Mouse (Mus musculus) heart, embryonic 12.5 days (tissue): ENCODE data around the gene Nkx1-2. TPM values are rescaled to one million over a fixed set of nuclear protein-coding genes. Genes with fewer than 3 reads are reported as not detected.

Experiments
- ATAC-seq: fragments of 200-750 bp; cut with Nextera tagmentation; 2 replicates; pipeline ENCODE4 v1.8.0; 2017; ENCODE audit warnings: moderate TSS enrichment, moderate library complexity; ENCODE audit not compliant: insufficient number of reproducible peaks, low FRiP score
- H3K27ac ChIP-seq: fragments of 300-500 bp; sonication (generic); 2 replicates; pipeline ENCODE4 v1.5.1; 2016; ENCODE audit warnings: mild to moderate bottlenecking, moderate library complexity; ENCODE audit not compliant: poor library complexity, severe bottlenecking
- H3K27me3 ChIP-seq: fragments of 300-500 bp; sonication (generic); replicated peaks from 2 replicates; pipeline ENCODE4 v1.6.1; 2016; ENCODE audit warnings: mild to moderate bottlenecking, moderate library complexity
- H3K36me3 ChIP-seq: fragments of 300-500 bp; sonication (generic); 2 replicates; pipeline ENCODE4 v1.6.1; 2016; ENCODE audit warnings: mild to moderate bottlenecking, moderate library complexity
- H3K4me1 ChIP-seq: fragments of 300-500 bp; sonication (generic); replicated peaks from 2 replicates; pipeline ENCODE4 v1.6.1; 2016; ENCODE audit warnings: mild to moderate bottlenecking
- H3K4me2 ChIP-seq: fragments of 300-500 bp; sonication (generic); 2 replicates; pipeline ENCODE4 v1.6.1; 2016; ENCODE audit warnings: mild to moderate bottlenecking, moderate library complexity
- H3K4me3 ChIP-seq: fragments of 300-500 bp; sonication (generic); 2 replicates; pipeline ENCODE4 v1.5.1; 2016; ENCODE audit warnings: mild to moderate bottlenecking
- H3K9ac ChIP-seq: fragments of 300-500 bp; sonication (generic); 2 replicates; pipeline ENCODE4 v1.6.1; 2016; ENCODE audit warnings: mild to moderate bottlenecking, moderate library complexity
- H3K9me3 ChIP-seq: fragments of 300-500 bp; sonication (generic); replicated peaks from 2 replicates; pipeline ENCODE4 v1.6.1; 2016; ENCODE audit warnings: mild to moderate bottlenecking, moderate library complexity
- WGBS: fragments of 180-500 bp; shearing (Covaris S2); methylation state at CpG from one replicate; pipeline ENCODE4 v1.1.7; 2016; 5-methylcytosine and 5-hydroxymethylcytosine counted together
- polyA plus RNA-seq: library from polyadenylated mRNA; unstranded; fragments of >200 nt; fragmentation: Nextera tagmentation; extraction: Ambion mirVana; gene quantifications from 2 replicates; pipeline ENCODE4 v1.2.1, GENCODE M21; 2016

The Nkx1-2 gene
- polyA plus RNA-seq, 1 experiment from 2014 or later, result not detected

- 86% methylated on average over 15 of the region's 15 CpGs for WGBS
Observed at GRCm38 (mm10) chr7:132619975-132620918, 20.8 kb upstream of the Nkx1-2 start.

GRCm38 (mm10) chr7:132619549-132619948 is 20.1 kb upstream of the Nkx1-2 start:
- WGBS, result 87% methylated on average over 8 of the region's 8 CpGs
- H3K27me3 ChIP-seq, result no peaks in the 10 kb centered on the region
- no peak overlapping the region for H3K9ac ChIP-seq
- no peak for ATAC-seq
- H3K9me3 ChIP-seq, result no peaks in the 10 kb centered on the region
- H3K36me3 ChIP-seq, result no peaks in the 10 kb centered on the region
- no peak overlapping the region for H3K27ac ChIP-seq
- no peak overlapping the region for H3K4me2 ChIP-seq
- no peak overlapping the region for H3K4me3 ChIP-seq
- H3K4me1 ChIP-seq, result peaks cover 16% of the 10 kb centered on the region

More at GRCm38 (mm10) chr7:132619975-132620918, 20.8 kb upstream of the Nkx1-2 start:
- H3K27ac ChIP-seq, result no peak overlapping the region
- no peak for ATAC-seq
- H3K4me1 ChIP-seq, result peaks cover 10% of the 10 kb centered on the region
- no peak overlapping the region for H3K4me3 ChIP-seq
- H3K9ac ChIP-seq, result no peak overlapping the region
- H3K36me3 ChIP-seq, result no peaks in the 10 kb centered on the region
- H3K27me3 ChIP-seq, result no peaks in the 10 kb centered on the region
- no peaks in the 10 kb centered on the region for H3K9me3 ChIP-seq
- H3K4me2 ChIP-seq, result no peak overlapping the region

- ATAC-seq, result no peak
- Histone ChIP-seq H3K27me3 (no peaks in the 10 kb centered on the region), H3K9ac (no peak overlapping the region), H3K9me3 (no peaks in the 10 kb centered on the region), H3K4me1 (peaks cover 8% of the 10 kb centered on the region), H3K4me2 (no peak overlapping the region), H3K27ac (no peak overlapping the region), H3K36me3 (no peaks in the 10 kb centered on the region), H3K4me3 (no peak overlapping the region)
- WGBS, result 71% methylated on average over 5 of the region's 5 CpGs
Observed at GRCm38 (mm10) chr7:132617021-132617564, 17.7 kb upstream of the Nkx1-2 start.

- no peak for ATAC-seq
- Histone ChIP-seq H3K27ac (no peak overlapping the region), H3K27me3 (no peaks in the 10 kb centered on the region), H3K4me3 (no peak overlapping the region), H3K4me2 (no peak overlapping the region), H3K4me1 (peaks cover 8% of the 10 kb centered on the region), H3K9me3 (no peaks in the 10 kb centered on the region), H3K36me3 (no peaks in the 10 kb centered on the region), H3K9ac (no peak overlapping the region)
- 54% methylated on average over 6 of the region's 6 CpGs for WGBS
Observed at GRCm38 (mm10) chr7:132616391-132616790, 17.0 kb upstream of the Nkx1-2 start.

GRCm38 (mm10) chr7:132615346-132615745 is 15.9 kb upstream of the Nkx1-2 start:
- H3K27ac ChIP-seq, result no peak overlapping the region
- H3K4me2 ChIP-seq, result no peak overlapping the region
- no peak overlapping the region for H3K4me3 ChIP-seq
- WGBS, result 30% methylated on average over 3 of the region's 3 CpGs
- peaks cover 8% of the 10 kb centered on the region for H3K4me1 ChIP-seq
- H3K36me3 ChIP-seq, result no peaks in the 10 kb centered on the region
- H3K27me3 ChIP-seq, result no peaks in the 10 kb centered on the region
- no peak overlapping the region for H3K9ac ChIP-seq
- H3K9me3 ChIP-seq, result no peaks in the 10 kb centered on the region
- ATAC-seq, result no peak

- no peak for ATAC-seq
- H3K27me3 ChIP-seq, result peaks cover 2% of the 10 kb centered on the region; the same call in 1 of the 2 replicates
- 93% methylated on average over 8 of the region's 8 CpGs for WGBS
- no peaks in the 10 kb centered on the region for H3K9me3 ChIP-seq
- H3K27ac ChIP-seq, result no peak overlapping the region
- H3K36me3 ChIP-seq, result no peaks in the 10 kb centered on the region
- no peak overlapping the region for H3K4me3 ChIP-seq
- no peak overlapping the region for H3K9ac ChIP-seq
- H3K4me1 ChIP-seq, result peaks cover 11% of the 10 kb centered on the region
- H3K4me2 ChIP-seq, result no peak overlapping the region
Observed at GRCm38 (mm10) chr7:132611530-132611929, 12.1 kb upstream of the Nkx1-2 start.

- Histone ChIP-seq H3K4me1 (peaks cover 11% of the 10 kb centered on the region), H3K36me3 (no peaks in the 10 kb centered on the region), H3K27me3 (peaks cover 10% of the 10 kb centered on the region; the same call in 1 of the 2 replicates), H3K9ac (peak within 1 kb of the TSS; percentile 64), H3K9me3 (no peaks in the 10 kb centered on the region), H3K27ac (no peak within 1 kb of the TSS), H3K4me2 (peak within 1 kb of the TSS; percentile 75), H3K4me3 (peak within 1 kb of the TSS; percentile 61)
- ATAC-seq, result peak; percentile 84
- WGBS, result 8% methylated on average over 44 of the region's 44 CpGs
Observed at GRCm38 (mm10) chr7:132610468-132611318, 11.3 kb upstream of the Nkx1-2 start, which contains the start of gene Lhpp. Lhpp (plus strand) TSS chr7:132610638.

GRCm38 (mm10) chr7:132608316-132609020 is 9.0 kb upstream of the Nkx1-2 start:
- Histone ChIP-seq H3K9ac (no peak overlapping the region), H3K4me3 (no peak overlapping the region), H3K27ac (no peak overlapping the region), H3K9me3 (no peaks in the 10 kb centered on the region), H3K4me2 (no peak overlapping the region), H3K4me1 (0 out of 2 replicates have a peak, but pooled peaks cover 3% of the 10 kb centered on the region), H3K27me3 (peaks cover 16% of the 10 kb centered on the region; the same call in 1 of the 2 replicates), H3K36me3 (no peaks in the 10 kb centered on the region)
- no peak for ATAC-seq
- 84% methylated on average over 4 of the region's 4 CpGs for WGBS

GRCm38 (mm10) chr7:132605689-132606088 is 6.3 kb upstream of the Nkx1-2 start:
- Histone ChIP-seq H3K9me3 (no peaks in the 10 kb centered on the region), H3K4me2 (no peak overlapping the region), H3K36me3 (no peaks in the 10 kb centered on the region), H3K4me1 (0 out of 2 replicates have a peak, but pooled peaks cover 3% of the 10 kb centered on the region), H3K9ac (no peak overlapping the region), H3K4me3 (no peak overlapping the region), H3K27ac (no peak overlapping the region), H3K27me3 (peaks cover 43% of the 10 kb centered on the region)
- ATAC-seq, result no peak
- 60% methylated on average over 5 of the region's 5 CpGs for WGBS

- ATAC-seq, result no peak
- no peak overlapping the region for H3K27ac ChIP-seq
- H3K4me2 ChIP-seq, result no peak overlapping the region
- no peak overlapping the region for H3K4me3 ChIP-seq
- peaks cover 53% of the 10 kb centered on the region for H3K27me3 ChIP-seq
- WGBS, result 77% methylated on average over 4 of the region's 4 CpGs
- no peaks in the 10 kb centered on the region for H3K36me3 ChIP-seq
- no peak overlapping the region for H3K9ac ChIP-seq
- peaks cover under 1% of the 10 kb centered on the region; the same call in 1 of the 2 replicates for H3K4me1 ChIP-seq
- H3K9me3 ChIP-seq, result no peaks in the 10 kb centered on the region
Observed at GRCm38 (mm10) chr7:132604720-132605119, 5.3 kb upstream of the Nkx1-2 start.
